Mouse (Mus musculus): ENCODE measurements around the gene 9130019O22Rik. TPM values are rescaled to one million over a fixed set of nuclear protein-coding genes. Genes with fewer than 3 reads are reported as not detected.
"Not testable (repeated sequence)": the region's sequence is repeated elsewhere in the genome, so short reads cannot be mapped to it uniquely, and the experiment has no call there.

The 9130019O22Rik gene
- polyA plus RNA-seq, 1 experiment: 0.07 TPM

DNA sequence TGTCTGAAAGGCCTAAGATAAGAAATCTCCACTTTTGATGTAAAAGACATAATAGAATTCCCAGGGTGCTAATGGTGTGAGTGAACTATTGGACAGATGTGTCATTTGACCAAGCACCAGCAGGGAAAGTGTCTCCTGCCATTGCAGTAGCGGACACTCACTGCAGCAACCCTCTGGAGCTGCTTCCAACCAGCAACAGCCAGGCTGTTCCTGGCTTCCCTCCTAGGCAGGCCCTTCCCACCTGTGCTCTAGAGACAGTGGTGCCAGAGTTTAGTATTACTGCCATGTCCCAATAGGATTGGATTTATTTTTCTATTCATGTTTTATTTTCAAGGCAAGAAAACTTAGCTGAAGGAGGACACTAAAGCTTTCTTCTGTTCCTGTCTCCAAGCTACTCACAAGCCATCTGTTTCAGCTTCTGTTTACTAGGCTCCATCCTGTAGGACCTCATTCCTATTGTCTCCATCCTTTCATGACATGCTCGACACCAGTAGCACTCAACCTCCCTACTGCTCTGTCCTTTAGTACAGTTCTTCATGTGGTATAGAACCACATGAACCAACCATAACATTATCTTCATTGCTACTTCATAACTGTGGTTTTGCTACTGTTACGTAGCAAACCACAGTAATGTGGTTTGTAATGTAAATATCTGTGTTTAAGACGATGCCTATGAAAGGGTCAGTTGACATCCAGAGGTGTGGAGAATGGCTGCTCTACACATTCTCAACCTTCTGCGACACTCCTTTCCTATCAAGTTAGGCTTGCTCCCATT lies 35.5 kb downstream of the 9130019O22Rik start:
- no peaks in the 10 kb centered on the region for H3K36me3 ChIP-seq (replicated peaks; ENCODE audit: low read length)
- no peak overlapping the region for H3K4me3 ChIP-seq (replicated peaks)
- no peak for TF ChIP-seq FLI1 (IDR thresholded peaks at IDR 0.05; ENCODE audit: low read length)
- no peak; the same call in 2 of the 3 replicates for TF ChIP-seq GATA1 (IDR thresholded peaks at IDR 0.05; ENCODE audit: borderline replicate concordance, low read length)
- peaks cover 6% of the 10 kb centered on the region for H3K9me3 ChIP-seq
- H3K27me3 ChIP-seq (replicated peaks): peaks cover 13% of the 10 kb centered on the region
- peaks cover 35% of the 10 kb centered on the region for H3K4me1 ChIP-seq

DNA sequence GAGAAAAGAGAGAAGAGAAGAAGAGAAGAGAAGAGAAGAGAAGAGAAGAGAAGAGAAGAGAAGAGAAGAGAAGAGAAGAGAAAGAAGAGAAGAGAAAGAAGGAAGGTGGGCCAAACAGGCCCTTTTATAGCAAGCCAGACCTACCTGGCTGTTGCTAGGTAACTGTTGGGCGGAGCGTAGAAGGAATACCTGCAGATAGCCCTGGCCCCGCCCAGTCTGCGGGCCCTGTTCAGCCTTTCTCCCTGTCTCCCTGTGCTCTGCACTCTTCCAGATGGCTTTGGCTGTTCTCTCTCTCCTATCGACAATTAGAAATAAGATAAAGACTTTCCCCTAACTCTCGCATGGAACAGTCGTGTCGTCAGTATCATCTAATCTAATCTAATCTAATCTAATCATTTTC lies 40.3 kb downstream of the 9130019O22Rik start:
- Histone ChIP-seq H3K36me3 (replicated peaks; ENCODE audit: low read length) (peaks cover 21% of the 10 kb centered on the region), H3K4me1 (peaks cover 58% of the 10 kb centered on the region), H3K9me3 (no peaks in the 10 kb centered on the region), H3K27me3 (replicated peaks) (peaks cover 7% of the 10 kb centered on the region), H3K4me3 (replicated peaks) (no peak overlapping the region)
- no peak for TF ChIP-seq GATA1 (IDR thresholded peaks at IDR 0.05; ENCODE audit: borderline replicate concordance, low read length)
- TF ChIP-seq FLI1 (IDR thresholded peaks at IDR 0.05; ENCODE audit: low read length): no peak

DNA sequence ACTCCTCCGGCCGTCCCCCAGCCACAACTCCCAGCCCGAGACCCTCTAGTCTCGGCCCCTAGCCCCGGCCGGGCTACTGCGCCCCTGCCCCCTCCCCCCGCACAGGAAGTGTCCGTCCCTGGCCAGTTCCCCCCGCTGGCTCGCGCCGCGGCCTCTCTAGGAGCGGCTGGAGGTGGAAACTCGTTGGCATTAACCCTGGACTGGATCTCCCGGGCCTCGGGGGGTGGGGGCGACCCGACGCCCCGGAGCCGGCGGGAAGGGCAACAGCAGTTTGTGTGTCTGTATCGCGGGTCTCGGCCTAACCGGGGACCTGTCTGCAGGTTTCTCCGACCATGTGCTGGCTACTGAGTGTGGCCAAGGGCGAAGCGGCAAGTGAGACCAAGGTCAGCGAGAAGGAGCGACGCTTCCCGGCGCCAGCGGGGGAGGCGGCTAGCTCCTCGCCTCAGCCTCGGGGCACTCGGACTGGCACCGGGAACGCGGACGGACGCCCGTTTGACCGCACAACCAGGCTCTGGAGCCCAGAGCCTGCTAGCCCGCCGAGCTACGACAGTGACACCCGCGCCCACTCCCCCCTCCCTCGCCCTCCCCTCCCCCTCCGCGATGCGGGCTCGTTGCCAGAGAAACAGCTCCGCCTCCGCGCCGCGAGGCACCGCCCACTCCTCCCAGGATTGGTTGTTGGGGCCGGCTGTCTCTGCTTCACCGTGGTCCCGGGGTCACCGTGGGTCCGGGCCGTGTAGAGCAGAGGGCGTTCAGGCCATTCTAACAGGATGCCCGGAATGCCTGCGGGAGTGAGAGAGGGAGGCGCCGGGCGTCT lies 41.2 kb downstream of the 9130019O22Rik start, which contains the start of gene Zfp768:
Gene Zfp768, minus strand, starts transcription at position 78 of the 814 bp plus-strand sequence.
- H3K4me3 ChIP-seq (replicated peaks): peak within 1 kb of the TSS; percentile 99
- no peak for TF ChIP-seq GATA1 (IDR thresholded peaks at IDR 0.05; ENCODE audit: borderline replicate concordance, low read length)
- no peaks in the 10 kb centered on the region for H3K9me3 ChIP-seq
- peaks cover 48% of the 10 kb centered on the region for H3K4me1 ChIP-seq
- peaks cover 28% of the 10 kb centered on the region for H3K36me3 ChIP-seq (replicated peaks; ENCODE audit: low read length)
- H3K27me3 ChIP-seq (replicated peaks): peaks cover 7% of the 10 kb centered on the region

DNA sequence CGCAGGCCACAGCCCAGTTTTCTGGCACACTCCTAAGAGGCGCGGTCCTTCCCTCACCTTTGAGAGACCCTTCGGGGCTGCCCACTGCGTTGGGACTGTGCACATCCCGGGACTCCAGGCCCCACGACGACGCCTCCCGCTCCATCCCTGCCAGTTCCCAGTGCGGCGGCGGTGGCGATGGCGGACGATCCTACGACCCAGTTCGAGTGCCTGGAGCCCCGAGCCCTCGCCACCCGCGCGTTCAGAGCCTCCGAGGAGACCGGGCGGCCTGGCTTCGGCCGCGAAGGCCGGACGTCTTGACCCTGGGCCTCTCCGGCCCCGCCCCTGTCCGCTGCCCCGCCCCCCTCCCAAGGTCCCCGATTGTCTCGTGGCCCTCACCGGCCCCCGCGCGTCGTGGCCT lies 41.9 kb downstream of the 9130019O22Rik start:
- H3K4me3 ChIP-seq (replicated peaks): peak overlapping the region; percentile 99
- H3K27me3 ChIP-seq (replicated peaks): peaks cover 7% of the 10 kb centered on the region
- H3K9me3 ChIP-seq: no peaks in the 10 kb centered on the region
- peaks cover 28% of the 10 kb centered on the region for H3K36me3 ChIP-seq (replicated peaks; ENCODE audit: low read length)
- peaks cover 42% of the 10 kb centered on the region for H3K4me1 ChIP-seq
- no peak for TF ChIP-seq FLI1 (IDR thresholded peaks at IDR 0.05; ENCODE audit: low read length)
- TF ChIP-seq GATA1 (IDR thresholded peaks at IDR 0.05; ENCODE audit: borderline replicate concordance, low read length): no peak

DNA sequence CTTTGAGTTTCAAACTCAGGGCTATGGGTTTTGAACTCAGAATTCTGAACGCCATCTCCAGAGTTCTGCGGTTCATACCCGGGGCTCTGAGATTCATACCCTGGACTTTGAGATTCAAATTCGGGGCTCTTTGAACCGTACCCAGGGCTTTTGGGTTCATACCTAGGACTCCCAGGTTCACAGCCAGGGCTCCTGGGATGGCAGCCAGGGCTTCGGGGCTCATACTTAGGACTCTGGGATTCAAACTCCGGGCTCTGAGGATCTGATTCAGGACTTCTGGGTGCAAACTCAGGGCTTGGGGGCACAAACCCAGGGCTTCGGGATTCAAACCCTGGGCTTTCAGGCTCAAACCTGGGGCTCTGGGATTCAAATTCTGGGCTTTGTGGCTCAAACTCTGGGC lies 42.6 kb downstream of the 9130019O22Rik start:
- peaks cover 41% of the 10 kb centered on the region for H3K4me1 ChIP-seq
- H3K27me3 ChIP-seq (replicated peaks): peaks cover 7% of the 10 kb centered on the region
- no peaks in the 10 kb centered on the region for H3K9me3 ChIP-seq
- no peak for TF ChIP-seq FLI1 (IDR thresholded peaks at IDR 0.05; ENCODE audit: low read length)
- TF ChIP-seq GATA1 (IDR thresholded peaks at IDR 0.05; ENCODE audit: borderline replicate concordance, low read length): no peak
- peaks cover 28% of the 10 kb centered on the region for H3K36me3 ChIP-seq (replicated peaks; ENCODE audit: low read length)
- H3K4me3 ChIP-seq (replicated peaks): peak overlapping the region; percentile 99

DNA sequence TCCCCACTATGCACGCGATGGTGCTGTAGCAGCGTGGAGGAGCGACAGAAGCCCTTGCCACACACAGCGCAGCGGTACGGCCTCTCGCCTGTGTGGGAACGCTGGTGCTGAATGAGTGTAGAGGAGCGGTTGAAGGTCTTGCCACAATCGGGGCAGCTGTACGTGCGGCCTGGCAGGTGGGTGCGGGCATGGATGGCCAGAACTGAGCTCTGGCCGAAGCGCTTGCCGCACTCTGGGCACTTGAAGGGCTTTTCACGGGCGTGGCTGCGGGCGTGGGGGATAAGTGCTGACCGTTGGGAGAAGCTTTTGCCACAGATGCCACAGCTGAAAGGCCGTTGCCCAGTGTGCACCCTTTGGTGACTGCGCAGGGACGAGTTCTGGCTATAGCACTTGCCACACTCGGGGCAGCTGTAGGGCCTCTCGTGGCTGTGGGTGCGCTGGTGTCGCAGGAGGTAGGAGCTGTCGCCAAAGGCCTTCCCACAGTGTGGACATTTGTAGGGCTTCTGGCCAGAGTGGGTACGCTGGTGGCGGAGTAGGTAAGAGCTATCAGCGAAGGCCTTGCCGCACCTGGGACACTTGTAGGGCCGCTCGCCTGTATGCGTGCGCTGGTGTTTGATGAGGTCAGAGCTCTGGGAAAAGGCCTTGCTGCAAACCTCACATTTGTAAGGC lies 43.5 kb downstream of the 9130019O22Rik start:
- peaks cover 28% of the 10 kb centered on the region for H3K36me3 ChIP-seq (replicated peaks; ENCODE audit: low read length)
- TF ChIP-seq GATA1 (IDR thresholded peaks at IDR 0.05; ENCODE audit: borderline replicate concordance, low read length) (no peak), FLI1 (IDR thresholded peaks at IDR 0.05; ENCODE audit: low read length) (no peak)
- H3K4me3 ChIP-seq (replicated peaks): peak overlapping the region; percentile 14
- H3K27me3 ChIP-seq (replicated peaks): peaks cover 3% of the 10 kb centered on the region
- H3K4me1 ChIP-seq: peaks cover 41% of the 10 kb centered on the region
- H3K9me3 ChIP-seq: no peaks in the 10 kb centered on the region

DNA sequence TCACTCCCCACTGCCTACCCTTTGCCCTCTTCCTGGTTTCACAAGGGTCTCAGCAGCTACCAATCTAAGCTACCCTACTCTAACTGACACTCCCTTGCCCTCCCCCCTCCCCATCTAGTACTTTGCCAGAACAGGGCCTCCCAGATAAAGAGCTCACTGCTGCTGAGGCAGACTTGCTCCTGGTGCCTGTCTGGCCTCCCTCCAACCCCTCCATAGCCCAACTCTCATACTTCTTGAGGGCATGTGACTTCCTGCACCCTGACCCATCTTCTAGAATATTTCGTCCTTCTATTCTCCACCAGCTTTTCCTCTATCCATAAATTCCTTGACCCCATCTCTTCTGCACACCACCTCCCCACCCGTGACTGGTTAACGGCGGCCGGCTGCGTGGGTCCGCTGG lies 44.1 kb downstream of the 9130019O22Rik start:
- Histone ChIP-seq H3K27me3 (replicated peaks) (peaks cover 2% of the 10 kb centered on the region), H3K4me1 (peaks cover 41% of the 10 kb centered on the region), H3K4me3 (replicated peaks) (peak overlapping the region; percentile 14)

DNA sequence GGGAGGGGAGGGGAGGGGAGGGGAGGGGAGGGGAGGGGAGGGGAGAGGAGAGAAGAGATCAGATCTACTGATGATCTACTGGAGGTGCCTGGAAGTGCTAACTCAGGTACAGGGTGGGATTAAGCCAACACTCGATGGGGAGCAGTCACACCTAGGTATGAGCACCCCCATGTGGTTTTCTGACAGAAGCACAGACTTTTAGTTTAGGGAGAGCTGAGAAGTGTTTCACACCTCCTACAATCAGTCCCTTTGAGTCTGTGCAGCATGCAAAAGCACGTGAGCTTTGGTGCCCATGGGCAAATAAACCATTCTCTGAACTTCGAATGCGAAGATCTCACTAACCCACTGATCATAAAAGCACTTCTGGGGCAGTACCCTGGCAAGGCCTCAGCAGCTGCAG lies 44.6 kb downstream of the 9130019O22Rik start:
- H3K27me3 ChIP-seq (replicated peaks): no peaks in the 10 kb centered on the region
- no peak for TF ChIP-seq FLI1 (IDR thresholded peaks at IDR 0.05; ENCODE audit: low read length)
- no peak for TF ChIP-seq GATA1 (IDR thresholded peaks at IDR 0.05; ENCODE audit: borderline replicate concordance, low read length)
- no peaks in the 10 kb centered on the region for H3K9me3 ChIP-seq
- peaks cover 39% of the 10 kb centered on the region for H3K4me1 ChIP-seq
- H3K36me3 ChIP-seq (replicated peaks; ENCODE audit: low read length): peaks cover 28% of the 10 kb centered on the region
- H3K4me3 ChIP-seq (replicated peaks): no peak overlapping the region

More for the DNA sequence above, 44.1 kb downstream of the 9130019O22Rik start:
- no peak for TF ChIP-seq FLI1 (IDR thresholded peaks at IDR 0.05; ENCODE audit: low read length)
- peaks cover 28% of the 10 kb centered on the region for H3K36me3 ChIP-seq (replicated peaks; ENCODE audit: low read length)
- no peaks in the 10 kb centered on the region for H3K9me3 ChIP-seq

DNA sequence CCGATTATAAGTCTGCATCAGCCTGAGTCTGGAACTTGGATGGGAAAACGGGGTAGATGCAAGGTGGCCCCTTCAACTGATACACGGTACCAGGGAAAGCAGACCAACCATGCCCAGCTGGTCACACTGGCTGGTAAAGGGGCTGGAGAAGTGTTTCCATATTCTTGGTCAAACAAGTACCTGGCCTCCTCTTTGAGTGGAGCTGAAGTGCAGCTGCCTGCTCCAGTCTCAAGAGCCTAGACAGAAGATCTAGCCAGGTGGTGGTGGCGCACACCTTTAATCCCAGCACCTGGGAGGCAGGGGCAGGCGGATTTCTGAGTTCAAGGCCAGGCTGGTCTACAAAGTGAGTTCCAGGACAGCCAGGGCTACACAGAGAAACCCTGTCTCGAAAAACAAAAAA lies 45.1 kb downstream of the 9130019O22Rik start:
- Histone ChIP-seq H3K36me3 (replicated peaks; ENCODE audit: low read length) (peaks cover 28% of the 10 kb centered on the region), H3K4me1 (peaks cover 38% of the 10 kb centered on the region)
- H3K27me3 ChIP-seq (replicated peaks); H3K4me3 ChIP-seq (replicated peaks); H3K9me3 ChIP-seq: not testable (repeated sequence)

DNA sequence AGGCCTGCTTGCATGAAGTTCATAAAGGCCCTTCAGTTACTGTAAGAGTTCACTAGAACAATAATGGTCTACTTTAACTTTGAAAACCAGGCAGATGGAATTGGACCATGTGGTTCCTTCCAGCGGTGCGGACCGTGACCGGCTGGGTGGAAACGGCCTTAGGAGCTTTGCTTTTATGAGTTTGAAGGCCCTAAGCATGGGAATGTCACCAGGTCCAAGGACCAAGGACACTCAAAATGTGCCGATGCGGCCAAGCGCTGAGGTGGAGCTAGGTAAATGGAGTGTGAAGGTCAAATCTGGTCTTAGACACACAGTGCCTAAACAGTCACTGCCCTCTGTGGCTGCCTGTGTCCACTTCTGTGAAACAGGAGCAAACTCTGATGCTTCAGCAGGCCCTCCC lies 45.6 kb downstream of the 9130019O22Rik start:
- peaks cover 34% of the 10 kb centered on the region for H3K4me1 ChIP-seq
- TF ChIP-seq FLI1 (IDR thresholded peaks at IDR 0.05; ENCODE audit: low read length) (no peak), GATA1 (IDR thresholded peaks at IDR 0.05; ENCODE audit: borderline replicate concordance, low read length) (no peak)
- H3K9me3 ChIP-seq: no peaks in the 10 kb centered on the region
- H3K4me3 ChIP-seq (replicated peaks): no peak overlapping the region
- no peaks in the 10 kb centered on the region for H3K27me3 ChIP-seq (replicated peaks)
- H3K36me3 ChIP-seq (replicated peaks; ENCODE audit: low read length): peaks cover 28% of the 10 kb centered on the region

Measured in megakaryocyte, embryonic 14.5 days (primary cell).